Mouse (Mus musculus) E14TG2a.4 (cell line): Measurements from ENCODE around the gene Fmn2.

Experiments
- H3K27me3 ChIP-seq: 2 replicates; pipeline ENCODE4 v1.6.1; 2014; ENCODE audit warnings: low read length, control low read depth; ENCODE audit not compliant: insufficient read depth
- H3K36me3 ChIP-seq: 2 replicates; pipeline ENCODE4 v1.6.1; 2014; ENCODE audit warnings: low read length, control low read depth; ENCODE audit not compliant: insufficient read depth
- H3K4me1 ChIP-seq: replicated peaks from 2 replicates; pipeline ENCODE4 v1.6.1; 2014; ENCODE audit warnings: low read depth, low read length, control low read depth
- H3K4me3 ChIP-seq: replicated peaks from 2 replicates; pipeline ENCODE4 v1.5.1; 2014; ENCODE audit warnings: mild to moderate bottlenecking, low read length
- H3K9me3 ChIP-seq: 2 replicates; pipeline ENCODE4 v1.6.1; 2014; ENCODE audit warnings: low read length, control low read depth
- CTCF ChIP-seq: conservative IDR thresholded peaks from 2 replicates; pipeline ENCODE4 v1.5.1; 2014; ENCODE audit warnings: low read length
- NANOG ChIP-seq: IDR thresholded peaks from 2 replicates; pipeline ENCODE4 v1.6.1; 2014; ENCODE audit warnings: borderline replicate concordance, low read length, mixed read lengths
- POU5F1 ChIP-seq: IDR thresholded peaks from 2 replicates; pipeline ENCODE4 v1.6.1; 2014; ENCODE audit warnings: low read length, borderline replicate concordance

The Fmn2 gene

GRCm38 (mm10) chr1:174844786-174845185, 343.2 kb downstream of the Fmn2 start:
- Histone ChIP-seq H3K4me3 (no peak overlapping the region), H3K9me3 (no peaks in the 10 kb centered on the region), H3K4me1 (no peaks in the 10 kb centered on the region), H3K27me3 (no peaks in the 10 kb centered on the region), H3K36me3 (no peaks in the 10 kb centered on the region)
- TF ChIP-seq CTCF = no peak

GRCm38 (mm10) chr1:174856188-174856587, 354.6 kb downstream of the Fmn2 start:
- no peak for TF ChIP-seq NANOG
- no peak for TF ChIP-seq CTCF
- TF ChIP-seq POU5F1 = no peak
- Histone ChIP-seq H3K9me3 (no peaks in the 10 kb centered on the region), H3K27me3 (no peaks in the 10 kb centered on the region), H3K4me3 (no peak overlapping the region), H3K36me3 (no peaks in the 10 kb centered on the region), H3K4me1 (no peaks in the 10 kb centered on the region)

DNA sequence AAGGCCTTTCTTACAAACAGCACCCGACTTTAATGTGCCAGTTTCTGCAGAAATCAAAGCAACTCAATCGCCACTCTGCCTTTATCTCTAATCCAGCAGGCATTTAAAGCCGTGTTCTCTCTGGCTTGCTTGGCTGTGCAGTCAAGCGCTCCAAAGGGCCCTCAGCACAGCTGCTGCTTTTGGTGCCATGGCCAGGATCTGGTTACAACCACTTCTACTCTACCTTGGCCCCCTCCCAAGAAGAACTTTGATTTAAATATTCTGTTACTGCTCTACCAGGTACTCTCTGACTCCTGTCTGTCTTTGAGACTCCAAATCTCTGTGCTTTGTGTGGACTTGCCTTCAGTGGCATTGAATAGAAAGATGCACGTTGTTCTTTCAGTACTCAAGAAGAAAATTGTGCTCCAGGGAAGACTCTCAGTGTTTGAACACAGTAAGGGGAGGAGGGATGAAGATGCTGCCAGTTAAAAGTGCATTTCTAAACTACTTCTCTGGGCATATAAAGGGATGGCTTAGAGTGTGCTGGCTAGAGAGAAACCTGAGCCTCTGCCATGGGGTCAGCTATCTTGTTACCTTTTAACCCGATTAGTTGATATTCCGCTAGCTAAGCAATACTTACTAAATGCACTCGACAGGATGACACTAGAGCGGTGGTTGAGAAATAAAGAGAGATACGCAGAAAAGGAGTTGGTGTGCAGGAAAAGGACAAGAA, 358.9 kb downstream of the Fmn2 start:
- TF ChIP-seq NANOG = no peak
- TF ChIP-seq CTCF = no peak
- TF ChIP-seq POU5F1 = no peak
- no peaks in the 10 kb centered on the region for H3K9me3 ChIP-seq
- no peaks in the 10 kb centered on the region for H3K36me3 ChIP-seq
- no peaks in the 10 kb centered on the region for H3K27me3 ChIP-seq
- no peak overlapping the region for H3K4me3 ChIP-seq
- no peaks in the 10 kb centered on the region for H3K4me1 ChIP-seq
